Mouse (Mus musculus) activated CD4-positive, CD25-positive, alpha-beta regulatory T cell (primary cell): ENCODE results near the gene Col6a6. TPM values are rescaled to one million over a fixed set of nuclear protein-coding genes. Genes with fewer than 3 reads are reported as not detected.

Experiments
- polyA plus RNA-seq, 2 experiments: library from polyadenylated mRNA; unstranded; fragments of 100-300 nt; shearing (Covaris generic); gene quantifications; one replicate each; pipeline ENCODE4 v1.2.1; 2017

Col6a6 gene
- polyA plus RNA-seq, result under 1 TPM in 1 of 2 experiments, not detected in 1; 0.14 TPM

GRCm38 (mm10) chr9:105827791-105828385 lies at the start of gene Col6a6:
Col6a6 (minus strand) TSS chr9:105828160.

GRCm38 (mm10) chr9:105642460-105643371 lies 185.2 kb downstream of the Col6a6 start, which contains the start of gene Pik3r4:
Pik3r4 (plus strand) TSS chr9:105642978.

Other genes starting within 250 kb of the Col6a6 start
- gene Pik3r4, start 185.2 kb downstream of the Col6a6 start, polyA plus RNA-seq, result 10 to 100 TPM; 19.2 to 33.4 TPM
- gene Col6a5, start 132.5 kb upstream of the Col6a6 start, polyA plus RNA-seq, result under 1 TPM in 1 of 2 experiments, not detected in 1; 0.10 TPM